Mouse (Mus musculus): Measurements from ENCODE around the gene Fam19a4.

GRCm38 (mm10) chr6:97104264-97104852 lies 44.1 kb upstream of the Fam19a4 start:
- TF ChIP-seq TCF12 (IDR thresholded peaks at IDR 0.05; ENCODE audit: low read depth, low read length) (no peak), CTCF (conservative IDR thresholded peaks at IDR 0.05 in 1 of 2, IDR thresholded peaks at IDR 0.05 in 1 of 2; ENCODE audit: low read depth in 2 of 2, low read length in 2 of 2) (peak; percentile 10 to 52; a peak in 2 of 4 replicates), POLR2A (IDR thresholded peaks at IDR 0.05; ENCODE audit: low read depth, low read length) (no peak), ZC3H11A (IDR thresholded peaks at IDR 0.05; ENCODE audit: low read depth, low read length) (no peak), KAT2A (IDR thresholded peaks at IDR 0.05; ENCODE audit: insufficient replicate concordance, low read length) (no peak), NELFE (IDR thresholded peaks at IDR 0.05; ENCODE audit: low read depth, low read length) (no peak)
